Mouse (Mus musculus) heart, adult 2 months (tissue): ENCODE measurements around the gene Zfp711.

ENCODE experiments used
- CTCF ChIP-seq: fragments of 200-600 bp; IDR thresholded peaks from 2 replicates; pipeline ENCODE4 v1.8.1; 2022; ENCODE audit warnings: antibody characterized with exemption, mild to moderate bottlenecking, moderate library complexity
- EP300 ChIP-seq: fragments of 200-500 bp; IDR thresholded peaks from 2 replicates; pipeline ENCODE4 v1.6.1; 2011; ENCODE audit warnings: low read depth, low read length, control low read depth; ENCODE audit not compliant: insufficient read depth
- POLR2A ChIP-seq: fragments of 200-500 bp; IDR thresholded peaks from 2 replicates; pipeline ENCODE4 v1.6.1; 2011; ENCODE audit warnings: mild to moderate bottlenecking, low read depth, low read length, control low read depth; ENCODE audit not compliant: insufficient read depth

DNA sequence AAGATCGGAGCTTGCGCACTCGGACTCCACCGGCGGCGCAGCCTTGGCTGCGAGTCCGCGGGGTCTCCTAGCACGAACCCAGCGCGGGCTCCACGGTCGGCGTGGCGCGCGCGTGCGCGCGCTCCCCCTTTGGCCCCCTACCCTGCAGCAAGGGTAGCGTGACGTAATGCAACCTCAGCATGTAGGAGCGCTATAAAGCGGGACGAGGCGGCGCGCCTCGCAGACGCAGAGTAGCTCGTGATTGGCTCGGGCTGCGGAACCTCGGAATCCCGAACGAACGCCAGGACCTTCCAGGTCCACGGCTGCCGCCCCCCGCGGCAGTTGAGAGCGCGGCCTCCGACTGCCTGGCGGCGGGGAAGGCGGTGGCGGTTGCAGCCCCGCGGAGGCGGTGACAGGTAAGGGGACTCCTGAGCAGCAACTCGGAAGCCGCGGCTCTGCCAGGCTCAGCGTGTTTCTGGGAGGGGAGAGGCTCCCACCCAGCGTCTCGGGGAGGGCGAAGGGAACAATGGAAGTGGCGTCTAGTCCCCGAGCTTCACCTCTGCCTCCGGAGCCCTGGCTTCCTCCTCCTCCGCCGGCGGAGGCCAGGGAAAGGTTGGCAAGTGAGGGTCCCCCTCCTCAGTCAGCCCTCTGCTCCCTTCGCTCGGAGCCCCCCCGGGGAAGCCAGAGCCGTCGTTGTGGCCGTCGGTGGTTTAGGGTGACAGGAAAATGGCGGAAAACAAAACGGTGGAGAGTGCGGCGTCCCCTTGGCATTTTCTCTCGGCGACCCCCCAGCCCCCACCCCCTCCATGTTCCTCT lies at the start of gene Zfp711:
- TF ChIP-seq CTCF (no peak), POLR2A (0 out of 2 replicates have a peak, but pooled peaks have one; percentile 21), EP300 (no peak)
